Mouse (Mus musculus) hindbrain, postnatal 0 days (tissue): ENCODE data around the gene Glrp1. TPM values are rescaled to one million over a fixed set of nuclear protein-coding genes. Genes with fewer than 3 reads are reported as not detected.

Experiments
- ATAC-seq: fragments of 200-750 bp; cut with Nextera tagmentation; 2 replicates; pipeline ENCODE4 v1.8.0; 2017; ENCODE audit warnings: mild to moderate bottlenecking, moderate TSS enrichment, moderate library complexity
- DNase-seq: peaks from one replicate; pipeline ENCODE4 v3.0.0-alpha.2; 2015; ENCODE audit warnings: low spot score
- H3K27ac ChIP-seq: fragments of 300-500 bp; sonication (generic); 2 replicates; pipeline ENCODE4 v1.5.1; 2014; ENCODE audit warnings: mild to moderate bottlenecking
- H3K27me3 ChIP-seq: fragments of 300-500 bp; sonication (generic); 2 replicates; pipeline ENCODE4 v1.6.1; 2014; ENCODE audit warnings: low read length, mixed read lengths; ENCODE audit not compliant: insufficient read depth
- H3K36me3 ChIP-seq: fragments of 300-500 bp; sonication (generic); 2 replicates; pipeline ENCODE4 v1.6.1; 2014; ENCODE audit warnings: low read length, mixed read lengths; ENCODE audit not compliant: insufficient read depth
- H3K4me1 ChIP-seq: fragments of 300-500 bp; sonication (generic); 2 replicates; pipeline ENCODE4 v1.6.1; 2014; ENCODE audit warnings: antibody characterized with exemption, low read length, mixed read lengths; ENCODE audit not compliant: insufficient read depth
- H3K4me2 ChIP-seq: fragments of 300-500 bp; sonication (generic); 2 replicates; pipeline ENCODE4 v1.6.1; 2014; ENCODE audit warnings: low read depth, mild to moderate bottlenecking, low read length, moderate library complexity, mixed read lengths
- H3K4me3 ChIP-seq: fragments of 300-500 bp; sonication (generic); 2 replicates; pipeline ENCODE4 v1.5.1; 2014; ENCODE audit warnings: low read length
- H3K9ac ChIP-seq: fragments of 300-500 bp; sonication (generic); replicated peaks from 2 replicates; pipeline ENCODE4 v1.6.1; 2014; ENCODE audit warnings: mild to moderate bottlenecking, low read length, moderate library complexity, mixed read lengths
- H3K9me3 ChIP-seq: fragments of 300-500 bp; sonication (generic); 2 replicates; pipeline ENCODE4 v1.6.1; 2016; ENCODE audit warnings: low read length, mixed read lengths
- CTCF ChIP-seq: IDR thresholded peaks from 2 replicates; pipeline ENCODE4 v1.5.1; 2016; ENCODE audit warnings: antibody characterized with exemption, control low read depth, low read depth
- WGBS: fragments of 180-500 bp; shearing (Covaris S2); extraction: QIAGEN DNeasy Blood & Tissue Kit; methylation state at CpG from one replicate; pipeline ENCODE4 v1.1.7; 2014; 5-methylcytosine and 5-hydroxymethylcytosine counted together
- polyA plus RNA-seq: library from polyadenylated mRNA; unstranded; fragments of >200 nt; fragmentation: Nextera tagmentation; extraction: Ambion mirVana; gene quantifications from 2 replicates; pipeline ENCODE4 v1.2.1, GENCODE M21; 2015
- total RNA-seq: library from RNA; depleted of rRNA; stranded (reverse); fragments of >200 nt; gene quantifications from 2 replicates; pipeline ENCODE4 v1.2.3, GENCODE M21; 2014

Gene Glrp1
- total and polyA plus RNA-seq, 2 experiments from 2014 or later = not detected

DNA sequence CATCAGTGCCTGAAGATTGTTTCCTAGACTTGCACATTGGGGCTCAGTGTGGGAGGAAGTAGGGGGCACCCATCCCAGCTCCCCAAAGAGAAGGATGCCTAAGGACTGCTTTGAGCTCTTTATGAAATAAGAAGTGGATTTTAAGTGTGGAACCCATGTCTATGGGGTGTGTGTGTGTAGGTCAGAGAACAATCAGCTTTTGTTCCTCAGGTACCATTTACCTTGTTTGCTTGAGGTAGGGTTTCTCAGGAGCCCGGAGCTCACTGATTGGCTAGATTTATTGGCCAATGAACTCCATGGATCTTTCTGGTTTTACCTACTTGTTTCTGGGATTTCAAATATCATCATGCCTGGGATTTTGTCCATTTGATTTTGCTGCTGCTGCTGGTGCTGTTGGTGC, 7.0 kb downstream of the Glrp1 start:
- H3K9me3 ChIP-seq = no peaks in the 10 kb centered on the region
- H3K36me3 ChIP-seq = no peaks in the 10 kb centered on the region
- H3K4me3 ChIP-seq = no peak overlapping the region
- ATAC-seq = no peak
- no peak overlapping the region for H3K27ac ChIP-seq
- no peak overlapping the region for H3K9ac ChIP-seq
- H3K4me1 ChIP-seq = peaks cover 7% of the 10 kb centered on the region; the same call in 1 of the 2 replicates
- 100% methylated on average over 1 of the region's 1 CpGs for WGBS
- H3K4me2 ChIP-seq = no peak overlapping the region
- no peaks in the 10 kb centered on the region for H3K27me3 ChIP-seq
- TF ChIP-seq CTCF = no peak
- no peak for DNase-seq

DNA sequence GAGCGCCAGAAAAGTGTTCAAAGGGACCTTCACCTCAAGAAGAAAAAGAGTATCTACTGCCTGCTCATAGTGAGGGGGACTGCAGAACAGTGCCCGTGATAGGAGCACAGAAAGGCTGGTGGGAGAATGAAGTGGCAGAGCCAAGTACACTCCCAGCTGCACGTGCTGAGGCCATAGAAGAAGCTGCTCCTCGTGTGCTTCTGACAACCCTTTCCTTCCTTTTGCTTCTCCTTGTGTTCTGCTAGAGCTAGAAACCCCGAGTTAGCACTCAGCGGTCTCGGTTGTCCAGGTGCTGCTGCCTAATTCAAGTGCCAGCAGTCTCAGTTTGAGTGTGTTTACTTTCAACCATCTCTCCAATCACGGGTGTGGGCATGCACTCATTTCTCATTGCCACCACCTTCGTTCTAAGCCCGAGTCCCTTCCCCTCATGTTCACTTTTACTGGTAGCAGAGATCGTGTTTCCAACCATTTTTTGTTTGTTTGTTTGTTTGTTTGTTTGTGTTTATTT, 10.6 kb downstream of the Glrp1 start:
- H3K9me3 ChIP-seq = no peaks in the 10 kb centered on the region
- H3K36me3 ChIP-seq = no peaks in the 10 kb centered on the region
- H3K27me3 ChIP-seq = no peaks in the 10 kb centered on the region
- no peak overlapping the region for H3K27ac ChIP-seq
- no peak overlapping the region for H3K4me3 ChIP-seq
- ATAC-seq = no peak
- 84% methylated on average over 11 of the region's 11 CpGs for WGBS
- DNase-seq = no peak
- H3K9ac ChIP-seq = no peak overlapping the region
- H3K4me2 ChIP-seq = no peak overlapping the region
- TF ChIP-seq CTCF = no peak
- no peaks in the 10 kb centered on the region for H3K4me1 ChIP-seq

DNA sequence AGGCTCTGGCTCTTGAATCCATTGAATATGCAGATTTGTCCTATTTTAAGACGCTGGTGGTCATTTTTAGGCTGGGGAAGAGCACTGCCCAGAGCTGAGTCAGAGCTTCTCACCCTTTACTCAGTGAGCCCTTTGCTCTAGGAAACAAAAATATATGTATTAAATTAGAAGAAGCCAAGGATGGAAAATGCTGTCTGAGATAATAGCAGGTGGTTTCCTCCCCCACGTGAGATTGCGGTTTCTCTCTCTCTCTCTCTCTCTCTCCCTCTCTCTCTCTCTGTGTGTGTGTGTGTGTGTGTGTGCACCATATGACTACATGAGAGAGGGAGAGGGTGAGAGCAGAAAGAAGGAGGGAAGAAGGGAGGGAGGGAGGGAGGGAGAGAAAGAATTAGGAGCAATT, 12.5 kb downstream of the Glrp1 start:
- H3K9me3 ChIP-seq = no peaks in the 10 kb centered on the region
- no peaks in the 10 kb centered on the region for H3K27me3 ChIP-seq
- no peak overlapping the region for H3K27ac ChIP-seq
- H3K9ac ChIP-seq = no peak overlapping the region
- ATAC-seq (no peak), DNase-seq (no peak)
- no peak overlapping the region for H3K4me2 ChIP-seq
- H3K4me1 ChIP-seq = no peaks in the 10 kb centered on the region
- H3K36me3 ChIP-seq = no peaks in the 10 kb centered on the region
- TF ChIP-seq CTCF = no peak
- H3K4me3 ChIP-seq = no peak overlapping the region
- WGBS = 61% methylated on average over 3 of the region's 3 CpGs

DNA sequence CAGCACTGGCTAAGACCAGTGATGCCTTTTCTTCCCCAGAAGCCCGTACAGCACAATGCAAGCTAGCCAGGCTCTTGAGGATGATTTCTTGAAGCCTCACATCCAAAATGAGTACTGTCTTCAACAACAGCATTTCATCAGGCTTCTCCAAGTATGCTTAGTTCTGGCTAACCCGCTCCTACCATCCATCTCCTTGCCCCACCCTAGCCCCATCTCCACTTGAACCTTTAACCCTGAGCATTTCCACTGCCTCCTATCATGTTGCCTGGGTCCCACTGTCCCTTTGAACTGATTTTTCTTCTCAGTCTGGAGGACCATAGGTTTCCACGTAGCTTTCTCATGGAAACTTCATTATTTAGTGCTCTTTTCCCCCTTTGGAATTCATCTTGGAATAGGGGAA, 17.5 kb downstream of the Glrp1 start:
- ATAC-seq (no peak), DNase-seq (no peak)
- H3K9me3 ChIP-seq = no peaks in the 10 kb centered on the region
- no peak overlapping the region for H3K4me2 ChIP-seq
- no peak overlapping the region for H3K27ac ChIP-seq
- no peaks in the 10 kb centered on the region for H3K27me3 ChIP-seq
- no peaks in the 10 kb centered on the region for H3K36me3 ChIP-seq
- 84% methylated on average over 3 of the region's 3 CpGs for WGBS
- no peak overlapping the region for H3K4me3 ChIP-seq
- no peaks in the 10 kb centered on the region for H3K4me1 ChIP-seq
- TF ChIP-seq CTCF = no peak
- no peak overlapping the region for H3K9ac ChIP-seq

DNA sequence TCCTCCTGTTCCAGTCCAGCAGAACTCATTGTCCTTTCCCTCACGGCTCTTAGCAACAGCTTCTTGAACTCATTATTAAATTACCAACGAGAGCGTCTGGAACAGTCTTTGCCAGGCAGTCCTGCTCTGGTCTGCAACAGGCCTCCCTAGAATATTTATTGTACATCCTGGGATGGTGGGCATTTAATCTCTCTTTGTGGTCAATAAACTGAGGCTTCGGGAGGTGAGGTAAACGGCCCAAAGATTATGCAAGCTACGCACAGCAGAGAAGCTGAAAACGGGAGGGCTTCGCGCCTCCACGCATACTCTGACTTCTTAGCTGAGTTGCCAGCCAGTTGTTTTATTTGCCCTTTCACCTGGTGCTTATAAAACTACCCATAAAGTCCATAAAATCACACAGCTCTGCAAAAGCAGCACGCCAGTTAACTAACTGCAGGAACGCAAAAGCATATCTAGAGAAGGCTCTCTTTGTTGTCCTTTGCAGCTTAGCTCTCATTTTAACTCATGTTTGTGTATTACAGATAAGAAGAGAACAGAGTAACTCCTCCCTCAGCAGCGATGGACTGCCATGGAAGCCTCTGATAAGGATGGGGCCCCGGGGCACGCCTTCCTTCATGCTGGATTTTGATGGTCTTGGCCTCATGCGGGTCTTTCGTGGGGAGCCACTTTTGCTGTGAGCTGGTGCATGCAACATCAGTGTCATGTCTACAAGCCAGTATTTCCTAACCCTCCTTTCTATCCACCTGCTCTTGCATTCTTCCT, 18.1 kb downstream of the Glrp1 start:
- H3K9ac ChIP-seq = no peak overlapping the region
- no peaks in the 10 kb centered on the region for H3K36me3 ChIP-seq
- H3K4me1 ChIP-seq = no peaks in the 10 kb centered on the region
- TF ChIP-seq CTCF = no peak
- H3K27me3 ChIP-seq = no peaks in the 10 kb centered on the region
- H3K4me2 ChIP-seq = no peak overlapping the region
- no peak for ATAC-seq
- WGBS = 73% methylated on average over 17 of the region's 17 CpGs
- H3K27ac ChIP-seq = no peak overlapping the region
- H3K4me3 ChIP-seq = no peak overlapping the region
- no peak for DNase-seq
- H3K9me3 ChIP-seq = no peaks in the 10 kb centered on the region

DNA sequence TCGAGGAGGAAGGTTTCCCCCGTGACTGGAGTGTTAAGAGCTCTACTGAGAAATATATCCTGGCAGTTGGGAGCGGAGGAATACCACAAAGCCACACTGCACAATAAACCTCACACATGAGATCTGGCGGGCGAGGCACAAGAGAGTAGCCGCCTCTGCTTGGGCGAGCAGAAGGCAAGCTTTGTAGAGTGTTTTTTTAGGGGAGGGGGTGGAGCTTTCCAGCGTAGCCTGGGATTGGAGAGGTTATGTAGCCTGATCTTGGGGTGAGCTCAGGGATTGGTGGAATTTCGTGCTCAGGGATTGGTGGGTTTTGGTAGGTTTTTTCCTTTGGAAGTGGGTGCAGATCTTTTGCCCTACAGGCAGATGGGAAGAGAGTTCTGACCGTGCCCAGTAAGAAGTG, 19.7 kb downstream of the Glrp1 start:
- TF ChIP-seq CTCF = no peak
- no peak for ATAC-seq
- Histone ChIP-seq H3K27ac (no peak overlapping the region), H3K27me3 (no peaks in the 10 kb centered on the region), H3K36me3 (no peaks in the 10 kb centered on the region), H3K4me1 (no peaks in the 10 kb centered on the region), H3K9ac (no peak overlapping the region), H3K9me3 (no peaks in the 10 kb centered on the region), H3K4me3 (no peak overlapping the region), H3K4me2 (no peak overlapping the region)
- DNase-seq = no peak
- WGBS = 89% methylated on average over 10 of the region's 10 CpGs

DNA sequence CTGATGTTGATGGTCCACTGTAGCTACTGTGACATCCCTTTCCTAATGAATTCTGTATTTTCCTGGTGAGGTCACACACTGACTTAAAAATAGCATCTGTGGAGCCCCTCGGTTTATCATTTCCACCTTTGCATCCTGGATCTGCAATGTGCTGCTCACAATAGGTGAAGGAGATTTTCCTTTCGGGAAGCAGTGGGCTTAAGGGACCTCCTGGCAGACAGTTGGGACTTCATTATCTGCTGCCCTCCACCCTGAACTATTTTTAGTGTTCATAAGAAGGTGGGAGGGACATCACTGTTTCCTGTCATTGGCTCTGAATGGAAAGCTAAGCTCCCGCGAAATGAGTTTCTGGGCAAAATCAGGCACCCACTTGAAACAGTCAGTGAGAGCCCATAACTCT, 20.9 kb downstream of the Glrp1 start:
- no peak overlapping the region for H3K9ac ChIP-seq
- ATAC-seq (no peak), DNase-seq (no peak)
- H3K36me3 ChIP-seq = no peaks in the 10 kb centered on the region
- no peak overlapping the region for H3K4me2 ChIP-seq
- H3K9me3 ChIP-seq = no peaks in the 10 kb centered on the region
- no peaks in the 10 kb centered on the region for H3K4me1 ChIP-seq
- no peak for TF ChIP-seq CTCF
- H3K4me3 ChIP-seq = no peak overlapping the region
- 54% methylated on average over 4 of the region's 4 CpGs for WGBS
- H3K27ac ChIP-seq = no peak overlapping the region
- H3K27me3 ChIP-seq = no peaks in the 10 kb centered on the region
